Mouse (Mus musculus): Measurements from ENCODE around the gene Dnah11. TPM values are rescaled to one million over a fixed set of nuclear protein-coding genes. Genes with fewer than 3 reads are reported as not detected.
A peak's percentile ranks its signal among the peaks of the same experiment; 100 is the strongest.

Dnah11 gene
- total RNA-seq, 2 experiments from 2014 or later: 0.18 TPM; not detected in 1

DNA sequence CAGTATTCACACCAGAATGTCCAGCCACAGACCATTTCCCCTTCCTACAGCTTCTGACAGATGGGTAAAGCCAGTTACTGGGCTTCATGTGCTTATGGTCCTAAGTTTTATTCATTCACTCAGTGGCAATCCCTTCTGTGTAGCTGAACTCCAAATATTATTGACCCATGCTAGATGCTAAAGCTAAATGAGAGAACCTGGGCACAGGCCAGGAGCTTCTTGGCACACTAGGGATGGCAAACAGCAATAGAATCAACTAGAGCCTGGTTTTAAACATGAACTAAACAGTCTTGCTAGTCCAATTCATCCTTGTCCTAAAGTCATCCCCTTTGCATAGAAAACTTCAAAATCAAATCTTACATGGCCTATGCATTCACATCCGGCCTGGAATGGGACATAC lies 113.6 kb downstream of the Dnah11 start:
- DNase-seq: no peak

DNA sequence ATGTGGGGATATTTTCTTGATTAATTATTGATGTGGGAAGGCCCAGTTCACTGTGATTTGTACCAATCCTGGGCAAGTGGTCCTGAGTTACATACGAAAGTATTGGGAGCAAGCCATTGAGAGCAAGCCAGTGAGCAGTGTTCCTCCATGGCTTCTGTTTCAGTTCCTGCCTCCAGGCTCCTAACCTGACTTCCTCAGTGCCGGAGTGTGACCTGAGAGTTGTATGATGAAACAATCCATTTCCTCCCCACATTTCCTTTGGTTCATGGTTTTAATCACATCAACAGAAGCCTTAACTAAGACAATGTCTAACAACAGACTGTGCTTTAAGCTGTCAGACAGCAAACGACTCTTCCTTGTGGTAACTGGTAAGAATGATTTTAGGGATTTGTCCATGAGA lies 114.0 kb downstream of the Dnah11 start:
- DNase-seq: no peak

DNA sequence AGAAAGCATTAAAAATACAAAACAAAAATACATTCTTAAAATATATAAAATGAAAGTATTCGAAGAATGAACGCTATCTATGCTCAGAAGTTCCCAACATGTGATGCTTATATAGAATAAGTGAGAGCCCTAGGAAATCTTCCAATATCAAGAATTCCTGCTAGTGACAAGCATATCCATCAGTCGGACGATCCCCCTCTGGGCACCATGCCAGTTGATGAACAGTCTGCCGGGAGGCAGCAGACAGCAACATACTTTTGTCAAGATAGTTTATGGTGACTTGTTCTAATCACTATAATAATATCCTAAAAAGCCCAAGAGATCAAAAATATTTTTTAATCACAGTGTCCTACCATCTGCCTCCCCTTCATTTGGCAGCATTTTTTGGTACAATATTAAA lies 114.7 kb downstream of the Dnah11 start:
- no peak for DNase-seq

DNA sequence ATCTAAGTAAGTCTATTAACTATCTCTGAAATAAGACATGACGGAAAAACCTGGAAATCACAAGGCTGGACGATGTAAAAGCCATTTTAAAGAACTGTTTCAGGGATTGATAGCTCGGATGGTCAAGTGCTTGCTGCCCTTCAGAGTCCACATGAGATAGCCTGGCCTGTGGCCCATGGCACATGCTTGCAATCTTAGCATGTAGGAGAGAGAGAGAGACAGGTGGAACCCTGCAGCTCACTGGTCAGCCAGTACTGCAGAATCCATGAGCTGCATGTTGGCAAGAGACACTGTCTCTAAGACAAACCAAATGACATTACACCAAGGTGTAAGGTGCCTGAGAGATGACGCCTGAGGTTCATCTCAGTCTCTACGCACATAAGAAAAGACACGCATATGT lies 118.4 kb downstream of the Dnah11 start:
- no peak for DNase-seq

DNA sequence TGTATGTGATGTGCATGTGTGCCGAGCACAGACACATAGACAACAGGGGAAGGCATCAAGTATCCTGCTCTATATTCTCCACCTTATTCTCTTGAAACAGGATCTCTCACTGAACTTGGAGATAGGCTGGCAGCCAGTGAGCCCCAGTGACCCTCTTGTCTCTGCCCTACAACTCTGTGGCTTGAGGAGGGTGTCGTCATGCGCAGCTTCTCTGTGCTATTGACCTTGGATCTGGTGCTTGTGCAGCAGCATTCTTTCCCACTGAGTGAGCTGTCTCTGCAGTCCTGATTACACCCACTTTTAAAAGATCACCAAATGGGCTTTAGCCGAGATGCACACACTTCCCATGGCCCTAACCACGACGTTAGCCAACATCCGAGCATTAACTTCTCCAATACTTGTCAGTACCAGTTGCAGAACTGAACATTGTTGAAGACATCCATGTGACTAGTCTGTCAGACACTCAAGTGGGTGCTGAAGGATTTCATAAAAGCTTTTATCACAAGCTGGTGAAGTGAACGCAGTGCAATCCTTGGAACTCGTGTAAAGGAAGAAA lies 120.3 kb downstream of the Dnah11 start:
- no peak for DNase-seq

DNA sequence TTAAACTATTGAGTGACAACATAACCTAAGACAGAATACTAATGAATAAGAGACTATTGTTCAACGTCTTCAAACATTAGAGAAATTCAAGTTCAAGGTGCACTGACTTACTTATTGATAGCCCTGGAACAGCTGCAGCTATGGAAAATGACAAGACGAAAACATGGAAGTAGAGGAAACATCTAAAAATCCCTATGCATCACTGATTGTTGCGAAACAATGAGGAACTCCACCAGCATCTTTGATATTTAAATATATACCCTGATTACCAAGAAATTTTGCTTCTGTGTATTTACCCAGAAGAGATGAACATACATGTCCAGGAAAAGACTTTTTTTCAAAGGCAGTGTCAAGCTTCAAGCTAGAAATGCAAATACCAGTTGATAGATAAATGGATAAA lies 122.0 kb downstream of the Dnah11 start:
- DNase-seq: no peak

DNA sequence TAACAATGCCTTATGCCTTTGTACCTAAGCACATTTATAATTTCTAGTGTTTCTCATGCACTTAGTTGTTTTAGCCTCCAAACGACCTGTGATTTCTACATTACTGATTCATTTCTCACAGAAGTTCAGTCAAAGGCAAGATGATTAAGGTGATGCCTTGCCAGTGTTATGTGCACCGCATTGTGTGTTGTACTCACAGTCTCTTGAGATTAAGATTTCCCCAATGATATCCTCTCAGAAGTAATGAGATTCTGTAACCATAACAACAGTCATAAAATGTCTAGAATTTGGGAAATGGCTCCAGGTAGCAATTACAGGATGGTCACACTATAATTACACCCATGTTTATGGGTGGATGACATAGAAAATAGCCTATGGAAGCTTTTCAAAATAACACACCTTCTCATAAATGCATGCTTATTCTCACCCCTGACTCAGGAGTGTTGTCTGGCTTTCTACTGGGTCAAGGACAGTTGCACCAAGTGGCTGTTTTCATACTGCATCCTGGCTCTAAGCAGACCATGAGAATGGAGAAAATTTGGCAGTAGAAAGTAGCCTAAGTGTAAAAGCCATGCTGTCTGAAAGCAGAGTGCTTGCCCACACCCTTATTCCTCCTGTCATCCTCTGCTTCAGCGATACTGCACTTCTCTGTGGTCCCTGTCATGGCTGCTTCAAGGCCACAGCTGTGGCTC lies 126.5 kb downstream of the Dnah11 start:
- no peak for DNase-seq

DNA sequence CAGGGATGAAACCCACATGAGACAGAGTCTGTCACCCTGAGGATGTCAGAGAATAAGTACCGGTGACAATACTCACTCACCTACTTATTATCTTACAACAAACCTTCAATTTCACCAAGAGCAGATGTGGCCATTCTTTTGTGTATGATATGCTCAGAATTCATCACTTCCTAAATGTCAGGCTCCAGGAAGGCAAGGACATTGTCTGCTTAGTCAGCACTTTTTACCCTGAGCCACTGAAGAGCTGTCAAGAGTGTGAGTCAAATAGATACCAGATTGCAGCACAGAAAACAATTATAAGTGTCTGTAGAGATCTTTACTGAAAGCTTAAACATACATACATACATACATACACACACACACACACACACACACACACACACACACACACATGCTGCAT lies 127.2 kb downstream of the Dnah11 start:
- no peak for DNase-seq

DNA sequence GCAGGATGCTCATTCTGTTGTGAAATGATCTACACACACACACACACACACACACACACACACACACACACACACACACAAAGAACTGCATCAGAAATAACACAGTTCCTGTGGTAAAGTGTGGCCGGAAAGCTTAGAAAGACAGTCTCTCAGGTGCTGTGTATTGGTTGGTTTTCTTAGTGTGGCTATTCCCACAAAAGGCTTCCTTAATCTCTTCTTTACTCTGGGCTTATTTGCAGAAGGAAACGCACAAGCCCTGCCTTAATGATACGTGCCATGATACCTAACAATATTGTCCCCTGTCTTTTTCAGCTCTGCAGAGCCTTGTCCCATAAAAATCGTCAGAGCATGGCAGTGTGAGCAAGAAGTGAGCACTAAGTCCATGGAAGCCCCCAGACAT lies 130.1 kb downstream of the Dnah11 start:
- no peak for DNase-seq

DNA sequence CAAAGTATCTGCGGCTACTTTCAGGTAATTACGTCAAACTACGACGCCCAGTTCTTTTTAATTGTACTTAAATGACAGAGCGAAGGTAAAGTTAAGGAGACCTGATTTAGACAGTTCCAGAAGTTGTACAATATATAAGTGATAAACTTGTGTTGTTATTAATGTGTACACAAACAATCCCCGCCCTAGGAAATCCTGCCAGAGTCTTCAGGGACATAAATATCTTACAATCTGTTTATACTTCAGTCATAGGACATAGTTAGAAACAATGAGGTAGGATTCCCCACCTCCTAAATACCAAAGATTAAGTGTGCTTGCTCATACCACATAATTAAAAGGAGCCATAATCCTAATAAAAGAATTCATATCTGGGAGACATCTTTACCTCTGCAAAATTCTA lies 136.5 kb downstream of the Dnah11 start:
- DNase-seq: no peak

DNA sequence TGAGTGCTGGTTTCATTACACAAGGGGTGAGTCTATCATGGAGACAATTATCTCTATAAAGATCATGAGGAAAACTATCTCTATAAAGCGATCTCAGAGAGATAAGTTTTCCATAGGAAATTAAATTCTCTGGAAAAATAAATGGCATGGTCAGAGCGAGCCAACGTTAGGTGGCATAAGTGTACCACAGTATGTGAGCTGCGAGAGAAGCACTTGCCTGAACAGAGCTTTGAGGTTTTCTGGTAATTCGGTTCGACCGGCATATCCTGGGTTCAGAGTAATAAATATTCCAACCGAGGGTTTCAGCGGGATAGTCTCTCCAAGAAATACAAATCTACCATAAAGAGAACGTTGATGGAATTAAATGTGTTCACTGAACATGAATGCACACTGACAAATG lies 142.0 kb downstream of the Dnah11 start:
- no peak for DNase-seq

DNA sequence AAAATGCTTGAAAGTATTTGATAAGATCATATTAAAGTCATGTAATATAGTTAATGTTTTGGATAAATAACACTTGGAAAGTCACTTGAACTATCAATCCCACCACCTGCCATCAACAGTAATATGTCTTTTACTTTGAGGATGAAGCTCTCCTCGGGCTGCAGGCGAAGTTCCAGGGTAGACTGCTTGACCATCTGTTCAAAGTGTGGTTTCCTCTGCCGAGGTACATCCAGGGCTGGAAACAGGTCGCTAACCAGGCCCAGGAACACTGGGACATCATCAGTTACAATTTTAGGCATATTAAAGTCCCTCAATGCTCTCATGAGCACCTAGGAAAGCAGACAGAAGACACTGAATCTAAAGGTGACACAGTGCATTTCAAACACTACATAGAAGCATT lies 153.5 kb downstream of the Dnah11 start:
- no peak for DNase-seq

DNA sequence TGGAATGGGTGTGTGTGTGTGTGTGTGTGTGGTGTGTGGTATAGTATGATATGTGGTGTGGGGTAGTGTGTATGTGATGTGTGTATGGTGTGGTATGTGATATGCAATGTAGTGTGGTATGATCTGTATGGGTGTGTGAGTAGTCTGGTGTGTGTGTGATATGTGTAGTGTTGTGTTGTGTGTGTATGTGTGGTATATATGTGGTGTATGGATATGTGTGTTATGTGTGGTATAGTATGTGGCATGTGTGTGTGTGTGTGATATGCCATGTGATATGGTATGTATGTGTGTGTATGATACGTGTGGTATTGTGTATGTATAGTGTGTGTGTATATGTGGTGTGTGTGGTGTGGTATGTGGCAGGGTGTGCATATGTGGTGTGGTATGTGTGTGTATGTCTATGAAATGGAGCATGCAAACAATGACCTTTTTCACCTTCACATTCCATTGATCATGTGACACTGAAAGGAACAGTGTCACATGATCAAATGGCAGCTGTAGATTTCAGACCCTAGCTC lies 155.7 kb downstream of the Dnah11 start:
- no peak for DNase-seq

DNA sequence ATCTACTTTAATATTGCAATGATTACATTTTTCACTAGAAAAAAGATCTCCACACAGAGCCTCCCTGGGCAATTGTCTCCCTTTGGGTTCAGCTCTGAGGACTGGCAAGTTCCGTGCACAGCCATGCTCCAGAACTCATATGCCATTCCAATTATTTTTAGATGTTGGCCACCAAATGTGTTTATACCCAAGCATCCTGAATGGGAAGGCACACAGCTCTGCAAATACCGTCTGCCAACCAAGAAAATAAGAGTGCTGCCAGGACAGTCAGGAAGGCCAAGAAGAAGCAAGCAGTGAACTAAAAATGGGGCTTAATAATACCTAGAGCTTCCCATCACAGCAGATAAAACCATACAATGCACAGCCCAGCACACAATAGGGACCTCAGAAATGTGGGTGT lies 156.6 kb downstream of the Dnah11 start:
- DNase-seq: peak; percentile 34 to 44

DNA sequence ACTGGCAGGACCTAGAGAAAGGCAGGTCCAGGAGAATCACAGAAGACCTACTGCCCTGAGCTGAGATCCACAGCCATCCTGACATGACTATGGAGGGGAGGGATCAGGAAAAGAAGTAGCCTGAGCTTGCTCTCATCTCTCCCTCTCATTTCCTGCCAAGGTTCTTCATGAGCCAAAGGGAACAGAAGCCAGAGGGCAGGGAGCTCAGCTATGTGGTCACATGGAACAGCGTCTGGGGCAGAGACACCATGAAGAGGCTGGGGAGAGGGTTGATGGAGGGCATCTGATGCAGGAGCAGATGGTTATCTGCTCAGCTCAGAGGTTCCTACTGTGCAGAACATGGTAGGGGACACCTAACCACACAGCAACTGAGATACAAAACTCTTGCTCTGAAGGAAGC lies 163.9 kb downstream of the Dnah11 start:
- DNase-seq: no peak

DNA sequence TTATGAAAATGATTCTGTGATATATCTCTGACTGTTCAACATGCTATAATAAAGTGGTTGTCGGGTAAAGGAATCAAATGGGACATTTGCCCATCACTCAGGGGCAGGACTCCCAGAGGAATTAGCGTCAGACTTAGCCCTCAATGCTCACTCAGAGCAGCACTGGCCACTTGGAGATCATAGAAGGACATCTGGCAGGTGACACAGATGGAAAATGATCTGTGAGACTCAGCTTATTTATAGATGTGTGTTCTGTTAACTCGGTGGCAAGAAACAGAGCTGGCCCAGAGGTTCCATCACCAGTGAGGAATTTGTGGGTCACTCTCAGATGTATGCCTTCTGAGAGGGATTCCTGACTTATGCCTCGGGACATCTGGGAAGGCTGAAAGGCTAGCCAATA lies 173.1 kb downstream of the Dnah11 start:
- no peak for DNase-seq

DNA sequence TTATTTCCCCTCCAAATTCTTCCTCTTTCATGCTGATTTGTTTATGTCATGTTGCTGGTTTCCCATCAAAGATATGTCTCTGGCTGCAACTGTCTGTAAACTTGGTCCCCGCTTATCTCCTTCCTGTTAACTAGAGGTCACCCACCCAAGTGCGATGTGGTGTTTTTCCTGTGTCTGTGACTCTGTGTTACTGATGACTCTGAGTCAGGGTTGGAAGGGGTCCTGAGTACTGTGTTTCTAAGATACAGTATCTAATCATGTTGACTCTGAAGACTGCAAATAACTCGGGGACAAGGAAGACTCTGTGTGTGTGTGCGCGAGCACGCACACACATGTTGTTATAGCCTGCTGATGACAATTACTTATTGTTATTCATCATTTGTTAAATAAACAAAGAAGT lies 179.9 kb downstream of the Dnah11 start:
- no peak for DNase-seq

DNA sequence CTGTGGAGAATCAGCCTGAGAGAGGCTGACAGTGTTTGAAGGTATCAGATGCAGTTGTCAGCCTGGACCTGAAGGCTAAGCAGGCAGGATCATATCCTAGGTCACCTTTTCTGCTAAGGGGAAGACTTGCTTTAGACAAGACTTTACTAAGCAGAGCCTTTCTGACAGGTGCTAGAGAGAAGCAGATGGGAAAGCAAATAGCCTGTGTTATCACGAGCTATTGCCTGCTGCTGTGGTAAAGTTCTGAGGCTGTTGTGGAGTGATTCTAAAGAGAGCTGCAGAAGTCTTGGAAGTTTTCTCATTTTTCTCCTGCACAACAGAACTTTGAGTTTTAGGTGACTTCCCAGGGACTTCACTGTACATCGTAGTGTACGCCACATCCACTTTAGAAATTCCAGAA lies 185.0 kb downstream of the Dnah11 start:
- no peak for DNase-seq

DNA sequence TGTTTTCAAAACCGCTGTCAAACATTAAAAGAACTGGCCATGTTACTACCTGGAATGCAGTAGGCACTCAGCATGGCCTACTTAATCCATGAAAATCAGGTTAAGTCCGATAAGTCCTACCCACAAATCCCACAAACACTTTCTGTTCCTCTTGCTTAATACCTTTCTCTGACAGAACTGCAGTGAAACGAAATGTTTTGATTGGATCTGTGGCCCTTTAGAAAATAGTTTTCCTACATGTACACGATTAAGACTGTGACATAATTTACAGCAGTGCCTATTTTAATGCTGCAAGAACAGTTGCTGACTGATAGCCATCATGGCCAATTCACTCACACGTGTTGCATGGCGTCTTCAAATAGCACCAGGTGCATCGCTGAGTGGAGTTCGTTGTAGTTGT lies 186.9 kb downstream of the Dnah11 start:
- DNase-seq: no peak

DNA sequence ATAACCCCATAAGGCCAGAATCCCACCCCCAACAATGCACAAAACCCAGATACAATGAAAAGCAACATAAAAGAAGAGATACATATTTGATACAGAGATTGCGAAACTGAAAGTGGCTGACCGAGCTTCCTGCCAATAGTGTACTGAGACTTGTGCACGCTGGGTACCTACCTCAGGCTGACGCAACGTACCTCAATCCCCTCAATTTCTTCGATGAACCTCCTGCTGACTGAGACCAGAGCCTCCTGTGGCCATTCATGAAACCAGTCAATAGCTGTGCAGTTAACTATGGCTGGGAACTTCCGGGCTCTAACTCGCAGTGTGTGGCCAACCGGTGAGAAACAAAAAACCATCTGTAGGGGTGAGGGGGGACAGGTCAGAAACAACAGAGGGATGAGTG lies 203.9 kb downstream of the Dnah11 start:
- DNase-seq: no peak

DNA sequence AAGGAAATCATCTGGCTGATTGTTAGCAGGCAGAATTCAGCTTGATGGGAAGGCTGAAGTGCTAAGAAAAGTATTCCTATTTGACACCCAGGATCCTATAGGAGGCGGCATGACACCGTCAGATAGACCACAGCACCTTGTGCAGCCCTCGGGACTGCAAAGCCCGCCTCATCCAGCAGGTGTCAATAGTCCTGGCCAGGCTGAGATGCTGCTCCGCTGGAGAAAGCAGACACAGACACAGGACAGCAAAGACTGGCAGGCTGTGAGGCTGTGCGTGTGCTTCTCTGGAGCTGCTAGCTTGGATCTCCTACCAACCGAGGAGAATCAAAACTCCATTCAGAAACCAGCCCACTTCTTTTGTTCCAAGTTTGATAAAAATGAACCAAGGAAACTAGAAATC lies 205.3 kb downstream of the Dnah11 start:
- peak; percentile 63 to 76 for DNase-seq

DNA sequence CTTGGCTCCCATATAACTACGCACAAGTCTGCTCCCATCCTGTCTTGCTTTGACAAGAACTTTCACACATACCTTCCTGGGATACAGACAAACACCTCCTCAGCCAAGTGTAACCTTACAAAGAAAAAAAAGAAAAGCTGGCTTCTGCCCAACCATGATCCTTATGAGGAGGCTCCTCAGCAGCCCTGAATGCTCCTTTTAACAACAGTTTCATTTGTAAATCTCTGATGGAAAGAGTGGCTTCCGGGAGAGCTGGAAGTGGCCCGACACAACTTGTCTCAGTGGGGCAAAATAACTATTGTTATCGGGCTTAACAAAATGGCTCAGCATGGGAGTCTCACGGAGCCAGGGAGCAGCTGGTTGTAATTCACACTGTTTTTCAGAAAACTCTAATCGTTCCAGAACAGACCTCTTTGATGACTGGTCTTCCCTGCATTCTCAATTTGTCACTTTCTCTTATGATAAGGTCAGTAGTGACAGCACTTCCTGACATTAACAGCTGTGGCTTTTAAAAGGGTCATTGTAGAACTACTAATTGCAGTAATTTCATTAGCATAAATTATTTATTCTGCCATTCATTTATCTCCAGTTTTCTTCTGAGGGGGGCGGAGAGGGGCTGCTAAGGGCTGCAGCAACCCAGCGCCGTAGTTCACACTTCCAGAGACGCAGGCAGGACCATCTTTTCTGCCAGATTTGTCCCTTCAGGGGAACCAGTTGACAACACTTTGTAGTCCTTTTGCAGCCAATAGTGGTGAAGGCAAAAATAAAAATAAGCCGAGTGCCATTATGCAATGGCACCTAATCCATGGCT lies 209.6 kb downstream of the Dnah11 start:
- peak; percentile 1 to 11 for DNase-seq

DNA sequence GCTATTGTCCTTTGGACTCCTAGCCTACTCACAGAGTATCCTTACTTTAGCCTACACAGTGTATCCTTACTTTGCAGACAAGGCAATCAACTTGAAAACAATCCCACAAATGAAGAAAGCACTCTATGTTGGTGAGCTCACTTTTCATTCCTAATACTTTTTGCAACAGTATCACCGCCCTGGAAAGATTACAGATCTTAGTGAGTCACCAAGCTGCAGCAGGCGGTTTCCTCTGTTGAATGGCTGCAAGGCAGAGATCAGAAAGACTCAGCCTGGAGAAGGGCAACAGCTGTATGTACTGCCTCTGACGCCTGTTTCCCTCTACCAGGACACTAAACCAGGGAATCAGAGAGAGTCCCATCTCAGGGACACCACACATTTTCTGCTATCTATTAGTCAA lies 218.5 kb downstream of the Dnah11 start:
- DNase-seq: peak; percentile 8 to 22

DNA sequence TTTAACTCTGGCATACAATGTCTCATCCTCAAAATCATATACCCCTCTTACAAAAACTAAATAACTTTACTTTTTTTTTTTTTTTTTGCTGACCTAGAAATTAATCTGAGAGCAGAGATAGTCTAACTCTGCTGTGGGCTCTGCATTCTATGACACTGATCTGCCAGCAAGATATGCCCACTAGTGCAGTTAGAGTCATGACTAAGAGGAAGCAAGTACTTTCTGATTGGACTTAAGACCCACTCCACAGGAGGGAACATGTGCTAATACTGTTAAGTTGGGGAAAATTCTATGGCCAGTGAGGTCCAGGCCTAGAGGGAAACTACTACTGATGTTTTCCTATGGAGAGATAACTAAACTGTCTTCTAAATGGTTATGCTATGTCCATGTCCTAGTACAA lies 225.1 kb downstream of the Dnah11 start:
- no peak for DNase-seq

Data from heart, adult 18-20 months (tissue).